Mouse (Mus musculus) ES-E14 (cell line): Measurements from ENCODE around the gene Dclk2.

ENCODE experiments used
- CHD2 ChIP-seq: IDR thresholded peaks from 2 replicates; pipeline ENCODE4 v1.6.1; 2014; ENCODE audit warnings: mild to moderate bottlenecking, low read depth, low read length, inconsistent platforms
- HCFC1 ChIP-seq: IDR thresholded peaks from 2 replicates; pipeline ENCODE4 v1.6.1; 2012; ENCODE audit warnings: low read length, inconsistent platforms, borderline replicate concordance; ENCODE audit not compliant: insufficient read depth
- MAFK ChIP-seq: IDR thresholded peaks from 2 replicates; pipeline ENCODE4 v1.6.1; 2014; ENCODE audit warnings: mild to moderate bottlenecking, low read depth, low read length, inconsistent platforms; ENCODE audit not compliant: insufficient read depth
- ZC3H11A ChIP-seq: IDR thresholded peaks from 2 replicates; pipeline ENCODE4 v1.6.1; 2012; ENCODE audit warnings: low read depth, mild to moderate bottlenecking, inconsistent platforms, low read length, borderline replicate concordance
- ZNF384 ChIP-seq: IDR thresholded peaks from 2 replicates; pipeline ENCODE4 v1.6.1; 2012; ENCODE audit warnings: low read depth, low read length, inconsistent platforms

GRCm38 (mm10) chr3:86959088-86959487, 38.4 kb upstream of the Dclk2 start:
- TF ChIP-seq MAFK = no peak
- TF ChIP-seq ZNF384 = no peak
- no peak for TF ChIP-seq HCFC1
- no peak for TF ChIP-seq ZC3H11A
- TF ChIP-seq CHD2 = no peak
